Mouse (Mus musculus): ENCODE measurements around the gene Enox1.

DNA sequence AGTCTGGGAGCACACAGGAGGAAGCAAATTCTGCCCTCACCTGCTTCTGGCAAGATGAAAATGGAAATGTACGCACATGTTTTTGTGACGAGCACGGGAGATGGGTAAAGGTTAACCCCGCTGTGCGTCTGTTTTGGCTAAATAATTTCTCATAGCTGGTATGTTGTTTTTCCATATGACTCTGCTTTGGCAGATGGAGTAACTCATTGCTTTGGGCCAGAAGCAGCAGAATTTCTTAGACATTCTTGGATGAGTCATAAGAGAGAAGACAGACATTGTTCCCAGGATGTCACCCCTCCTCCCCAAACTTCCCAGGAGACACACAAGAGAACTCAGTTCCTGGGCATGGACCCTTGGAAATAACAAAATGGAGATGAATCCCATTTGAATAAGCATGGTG lies 91.9 kb downstream of the Enox1 start:
- no peak for TF ChIP-seq CTCF (IDR thresholded peaks at IDR 0.05; ENCODE audit: borderline replicate concordance, extremely low read depth, insufficient read depth, insufficient read length)
- TF ChIP-seq POLR2A (IDR thresholded peaks at IDR 0.05; ENCODE audit: borderline replicate concordance, extremely low read depth, insufficient read depth, insufficient read length, poor library complexity, severe bottlenecking) = no peak

All from brain, embryonic 14.5 days (tissue).